Mouse (Mus musculus): Measurements from ENCODE around the gene Smap1. TPM values are rescaled to one million over a fixed set of nuclear protein-coding genes. Genes with fewer than 3 reads are reported as not detected.

Gene Smap1
- polyA plus RNA-seq, 1 experiment from 2014 or later = 41.7 TPM

- H3K4me1 ChIP-seq = no peaks in the 10 kb centered on the region
- peaks cover 53% of the 10 kb centered on the region for H3K36me3 ChIP-seq
- 83% methylated on average over 3 of the region's 3 CpGs for WGBS
- no peak overlapping the region for H3K9ac ChIP-seq
- no peak overlapping the region for H3K27ac ChIP-seq
- no peak overlapping the region for H3K4me2 ChIP-seq
- no peak overlapping the region for H3K4me3 ChIP-seq (replicated peaks)
- no peaks in the 10 kb centered on the region for H3K27me3 ChIP-seq
- H3K9me3 ChIP-seq (replicated peaks) = no peaks in the 10 kb centered on the region
- ATAC-seq (replicated peaks; ENCODE audit: low FRiP score) = no peak
Measured at GRCm38 (mm10) chr1:23855623-23856022, 66.5 kb downstream of the Smap1 start.

GRCm38 (mm10) chr1:23846044-23846680 is 76.0 kb downstream of the Smap1 start:
- no peak overlapping the region for H3K4me2 ChIP-seq
- no peaks in the 10 kb centered on the region for H3K4me1 ChIP-seq
- H3K9me3 ChIP-seq (replicated peaks) = no peaks in the 10 kb centered on the region
- peaks cover 59% of the 10 kb centered on the region for H3K36me3 ChIP-seq
- ATAC-seq (replicated peaks; ENCODE audit: low FRiP score) = no peak
- WGBS = 77% methylated on average over 10 of the region's 10 CpGs
- H3K27me3 ChIP-seq = no peaks in the 10 kb centered on the region
- H3K27ac ChIP-seq = no peak overlapping the region
- H3K4me3 ChIP-seq (replicated peaks) = no peak overlapping the region
- no peak overlapping the region for H3K9ac ChIP-seq

- ATAC-seq (replicated peaks; ENCODE audit: low FRiP score) = no peak
- WGBS = 91% methylated on average over 10 of the region's 10 CpGs
- H3K4me3 ChIP-seq (replicated peaks) = no peak overlapping the region
- no peak overlapping the region for H3K27ac ChIP-seq
- no peak overlapping the region for H3K9ac ChIP-seq
- H3K4me1 ChIP-seq = no peaks in the 10 kb centered on the region
- H3K36me3 ChIP-seq = peaks cover 52% of the 10 kb centered on the region
- H3K9me3 ChIP-seq (replicated peaks) = no peaks in the 10 kb centered on the region
- no peaks in the 10 kb centered on the region for H3K27me3 ChIP-seq
- H3K4me2 ChIP-seq = no peak overlapping the region
Measured at GRCm38 (mm10) chr1:23845007-23845406, 77.1 kb downstream of the Smap1 start.

GRCm38 (mm10) chr1:23843790-23844189 is 78.3 kb downstream of the Smap1 start:
- no peak for ATAC-seq (replicated peaks; ENCODE audit: low FRiP score)
- 81% methylated on average over 7 of the region's 7 CpGs for WGBS
- Histone ChIP-seq H3K27me3 (no peaks in the 10 kb centered on the region), H3K9me3 (replicated peaks) (no peaks in the 10 kb centered on the region), H3K4me2 (no peak overlapping the region), H3K4me1 (no peaks in the 10 kb centered on the region), H3K4me3 (replicated peaks) (no peak overlapping the region), H3K9ac (no peak overlapping the region), H3K36me3 (peaks cover 48% of the 10 kb centered on the region), H3K27ac (no peak overlapping the region)

GRCm38 (mm10) chr1:23842629-23843028 is 79.5 kb downstream of the Smap1 start:
- Histone ChIP-seq H3K36me3 (peaks cover 37% of the 10 kb centered on the region), H3K4me3 (replicated peaks) (no peak overlapping the region), H3K4me1 (no peaks in the 10 kb centered on the region), H3K9me3 (replicated peaks) (no peaks in the 10 kb centered on the region), H3K27ac (no peak overlapping the region), H3K9ac (no peak overlapping the region), H3K27me3 (no peaks in the 10 kb centered on the region), H3K4me2 (no peak overlapping the region)
- 54% methylated on average over 3 of the region's 3 CpGs for WGBS
- no peak for ATAC-seq (replicated peaks; ENCODE audit: low FRiP score)

DNA sequence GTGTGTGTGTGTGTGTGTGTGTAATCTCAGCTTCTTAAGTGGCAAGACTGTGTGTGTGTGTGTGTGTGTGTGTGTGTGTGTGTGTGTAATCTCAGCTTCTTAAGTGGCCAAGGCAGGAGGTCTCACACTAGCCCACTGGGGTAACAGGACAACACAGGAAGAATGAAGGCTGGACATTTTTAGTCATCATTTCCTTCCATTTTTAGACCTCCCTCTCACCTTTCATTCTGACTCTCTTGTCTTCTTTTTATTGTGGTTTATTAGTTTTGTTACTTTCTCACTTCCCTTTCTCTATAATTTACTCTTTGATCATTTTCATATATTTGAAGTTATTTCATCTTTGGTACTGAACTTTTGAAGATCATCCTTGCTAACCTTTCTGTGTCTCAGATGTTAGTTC is 81.2 kb downstream of the Smap1 start:
- Histone ChIP-seq H3K9me3 (replicated peaks) (no peaks in the 10 kb centered on the region), H3K27ac (no peak overlapping the region), H3K9ac (no peak overlapping the region), H3K4me3 (replicated peaks) (no peak overlapping the region), H3K4me2 (no peak overlapping the region), H3K27me3 (no peaks in the 10 kb centered on the region), H3K36me3 (peaks cover 25% of the 10 kb centered on the region), H3K4me1 (no peaks in the 10 kb centered on the region)
- no peak for ATAC-seq (replicated peaks; ENCODE audit: low FRiP score)

DNA sequence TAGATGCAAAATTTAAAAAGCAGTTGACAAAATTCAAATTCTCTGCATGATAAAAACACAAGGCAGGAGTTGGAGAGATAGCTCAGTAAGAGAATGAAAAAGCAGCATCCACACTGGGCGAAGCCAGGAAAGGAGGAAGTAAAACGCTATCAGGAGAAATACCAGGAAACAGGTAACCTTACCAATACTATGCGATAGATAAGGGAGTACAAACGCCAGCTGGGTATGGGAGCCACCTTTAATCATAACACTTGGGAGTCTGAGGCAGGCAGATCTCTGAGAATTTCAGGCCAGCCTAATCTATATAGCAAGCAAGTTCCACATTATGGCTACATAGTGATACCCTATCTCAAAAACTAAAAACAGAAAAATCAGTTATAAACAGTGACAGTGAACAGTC is 85.5 kb downstream of the Smap1 start:
- Histone ChIP-seq H3K9ac (no peak overlapping the region), H3K36me3 (no peaks in the 10 kb centered on the region), H3K27me3 (no peaks in the 10 kb centered on the region), H3K4me1 (no peaks in the 10 kb centered on the region), H3K4me2 (no peak overlapping the region), H3K9me3 (replicated peaks) (no peaks in the 10 kb centered on the region), H3K4me3 (replicated peaks) (no peak overlapping the region), H3K27ac (no peak overlapping the region)
- ATAC-seq (replicated peaks; ENCODE audit: low FRiP score) = no peak
- WGBS = 89% methylated on average over 4 of the region's 4 CpGs

GRCm38 (mm10) chr1:23834819-23835218 is 87.3 kb downstream of the Smap1 start:
- Histone ChIP-seq H3K4me3 (replicated peaks) (no peak overlapping the region), H3K9me3 (replicated peaks) (no peaks in the 10 kb centered on the region), H3K4me1 (no peaks in the 10 kb centered on the region), H3K27me3 (no peaks in the 10 kb centered on the region), H3K4me2 (no peak overlapping the region), H3K36me3 (no peaks in the 10 kb centered on the region), H3K27ac (no peak overlapping the region), H3K9ac (no peak overlapping the region)
- WGBS = 65% methylated on average over 9 of the region's 9 CpGs
- no peak for ATAC-seq (replicated peaks; ENCODE audit: low FRiP score)

GRCm38 (mm10) chr1:23834246-23834645 is 87.9 kb downstream of the Smap1 start:
- Histone ChIP-seq H3K4me1 (no peaks in the 10 kb centered on the region), H3K9ac (no peak overlapping the region), H3K4me2 (no peak overlapping the region), H3K4me3 (replicated peaks) (no peak overlapping the region), H3K36me3 (no peaks in the 10 kb centered on the region), H3K27ac (no peak overlapping the region), H3K27me3 (no peaks in the 10 kb centered on the region), H3K9me3 (replicated peaks) (no peaks in the 10 kb centered on the region)
- ATAC-seq (replicated peaks; ENCODE audit: low FRiP score) = no peak
- WGBS = 80% methylated on average over 7 of the region's 7 CpGs

DNA sequence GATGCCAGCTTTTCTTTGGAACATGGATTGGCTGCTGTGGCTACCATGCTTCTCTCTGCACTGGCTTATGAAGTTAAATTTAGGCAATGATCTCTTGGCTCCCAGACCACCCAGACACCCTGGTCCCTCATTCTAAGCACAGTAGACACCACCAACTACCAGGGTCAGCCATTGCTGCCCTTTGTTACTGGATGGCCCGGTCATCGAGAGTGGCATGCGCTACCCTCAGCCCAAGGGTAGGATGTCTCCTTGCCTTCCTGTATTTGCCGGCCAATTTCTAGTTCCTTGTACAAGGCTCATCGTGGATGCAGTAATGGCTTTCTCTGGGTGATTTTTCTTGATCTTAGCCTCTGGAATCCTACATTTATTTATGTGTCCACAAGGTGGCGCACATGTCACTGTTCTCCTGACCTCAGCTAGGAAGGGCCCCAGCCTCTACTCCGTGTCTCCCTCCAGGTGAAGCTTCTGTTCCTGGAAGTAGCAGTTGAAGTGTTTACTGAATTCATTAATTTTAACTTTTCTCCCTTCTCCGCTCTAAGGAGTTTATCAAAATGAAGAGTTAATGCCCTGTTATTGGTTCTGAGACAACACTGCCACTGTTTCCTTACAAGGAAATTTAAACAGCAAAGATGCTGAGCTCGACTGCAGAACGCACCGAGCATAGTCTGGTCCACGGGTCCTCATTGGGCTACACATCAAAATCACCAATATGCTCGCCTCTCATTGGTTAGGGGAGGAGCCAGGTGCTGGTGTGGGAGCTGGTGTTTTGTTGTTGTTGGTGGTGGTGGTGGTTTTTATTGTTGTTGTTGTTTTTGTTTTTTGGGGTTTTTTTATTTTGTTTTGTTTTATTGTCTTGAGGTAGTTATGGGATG is 95.0 kb downstream of the Smap1 start:
- WGBS = 46% methylated on average over 13 of the region's 13 CpGs
- peak; percentile 70 for ATAC-seq (replicated peaks; ENCODE audit: low FRiP score)
- H3K9ac ChIP-seq = no peak overlapping the region
- no peaks in the 10 kb centered on the region for H3K36me3 ChIP-seq
- no peaks in the 10 kb centered on the region for H3K27me3 ChIP-seq
- H3K4me3 ChIP-seq (replicated peaks) = no peak overlapping the region
- H3K4me1 ChIP-seq = no peaks in the 10 kb centered on the region
- H3K27ac ChIP-seq = no peak overlapping the region
- no peak overlapping the region for H3K4me2 ChIP-seq
- H3K9me3 ChIP-seq (replicated peaks) = no peaks in the 10 kb centered on the region

DNA sequence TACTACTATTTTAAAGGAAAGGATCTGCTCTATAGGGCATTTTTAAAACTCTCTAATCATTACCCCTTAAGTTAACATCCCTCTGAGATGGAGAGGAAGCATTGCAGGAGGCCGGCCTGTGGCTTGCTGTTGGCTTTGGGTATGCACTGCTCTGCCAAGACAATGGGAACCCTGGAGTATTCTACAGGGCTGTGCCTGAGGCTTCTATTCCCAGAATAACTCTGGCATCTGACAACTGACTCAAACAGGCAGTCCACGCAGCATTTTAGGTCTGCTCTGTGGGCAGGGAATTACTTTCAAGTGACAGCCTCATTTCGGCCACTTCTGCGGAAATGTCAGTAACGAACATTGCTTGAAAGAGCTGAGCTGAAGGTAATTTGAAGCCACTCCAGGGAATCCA is 100.5 kb downstream of the Smap1 start:
- Histone ChIP-seq H3K9me3 (replicated peaks) (no peaks in the 10 kb centered on the region), H3K9ac (no peak overlapping the region), H3K4me3 (replicated peaks) (no peak overlapping the region), H3K4me1 (no peaks in the 10 kb centered on the region), H3K36me3 (no peaks in the 10 kb centered on the region), H3K4me2 (no peak overlapping the region), H3K27ac (no peak overlapping the region), H3K27me3 (no peaks in the 10 kb centered on the region)
- WGBS = 76% methylated on average over 5 of the region's 5 CpGs
- ATAC-seq (replicated peaks; ENCODE audit: low FRiP score) = no peak

- Histone ChIP-seq H3K4me2 (no peak overlapping the region), H3K9ac (no peak overlapping the region), H3K4me3 (replicated peaks) (no peak overlapping the region), H3K4me1 (no peaks in the 10 kb centered on the region), H3K36me3 (no peaks in the 10 kb centered on the region), H3K9me3 (replicated peaks) (no peaks in the 10 kb centered on the region), H3K27ac (no peak overlapping the region), H3K27me3 (0 out of 2 replicates have a peak, but pooled peaks cover 7% of the 10 kb centered on the region)
- 0 out of 2 replicates have a peak, but pooled peaks have one; percentile 22 for ATAC-seq (replicated peaks; ENCODE audit: low FRiP score)
- WGBS = 67% methylated on average over 9 of the region's 9 CpGs
Measured at GRCm38 (mm10) chr1:23798306-23798705, 123.8 kb downstream of the Smap1 start.
